Mouse (Mus musculus): ENCODE results near the gene Padi2.
A peak's percentile ranks its signal among the peaks of the same experiment; 100 is the strongest.

The Padi2 gene

GRCm38 (mm10) chr4:140906076-140906826 lies at the start of gene Padi2:
TSS of gene Padi2 (plus strand) at chr4:140906344.
- DNase-seq (ENCODE audit: low read depth, low spot score), result peak; percentile 38

DNA sequence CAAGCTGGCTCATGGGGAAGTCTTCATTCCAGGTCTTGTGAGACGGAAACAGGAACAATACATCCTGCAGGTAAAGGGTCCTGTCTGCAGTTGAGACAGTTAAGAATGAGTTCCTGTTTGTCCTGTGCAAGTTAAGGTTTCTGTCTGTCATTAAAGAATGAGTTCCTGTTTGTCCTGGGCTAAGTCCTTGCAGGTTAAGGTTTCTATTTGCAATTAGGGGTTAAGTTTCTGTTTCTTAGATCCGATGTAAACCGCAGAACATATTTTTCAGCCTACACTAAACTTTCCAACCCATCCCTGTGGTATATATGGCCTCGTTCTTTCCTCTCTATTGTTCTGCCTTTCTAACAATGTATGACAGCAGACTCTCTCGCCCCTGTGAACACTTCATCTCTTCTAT lies 49.1 kb upstream of the Padi2 start:
- DNase-seq (ENCODE audit: low read depth, low spot score), result no peak

- no peak for DNase-seq (ENCODE audit: low read depth, low spot score)
These were observed 48.3 kb upstream of the Padi2 start for GRCm38 (mm10) chr4:140857813-140858212.

DNA sequence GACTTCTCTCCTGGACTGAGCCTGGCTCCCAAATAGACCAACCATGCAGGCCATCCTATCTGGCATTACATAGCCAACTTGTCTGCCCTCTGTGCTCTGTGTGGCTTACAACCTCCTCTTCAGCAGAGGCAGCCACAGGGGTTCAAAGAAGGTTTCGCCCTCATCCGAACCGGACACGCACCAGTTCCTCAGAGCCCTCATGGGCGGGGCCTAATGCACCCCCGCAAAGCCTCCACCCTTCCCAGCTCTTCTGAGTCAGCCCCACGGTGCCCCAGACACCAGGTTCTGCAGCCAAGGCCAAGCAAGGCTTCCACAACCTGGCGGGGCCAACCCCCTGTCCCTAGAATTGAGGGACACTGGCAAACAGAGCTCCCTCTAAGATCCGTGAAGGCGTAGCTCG lies 46.9 kb upstream of the Padi2 start:
- no peak for DNase-seq (ENCODE audit: low read depth, low spot score)

DNA sequence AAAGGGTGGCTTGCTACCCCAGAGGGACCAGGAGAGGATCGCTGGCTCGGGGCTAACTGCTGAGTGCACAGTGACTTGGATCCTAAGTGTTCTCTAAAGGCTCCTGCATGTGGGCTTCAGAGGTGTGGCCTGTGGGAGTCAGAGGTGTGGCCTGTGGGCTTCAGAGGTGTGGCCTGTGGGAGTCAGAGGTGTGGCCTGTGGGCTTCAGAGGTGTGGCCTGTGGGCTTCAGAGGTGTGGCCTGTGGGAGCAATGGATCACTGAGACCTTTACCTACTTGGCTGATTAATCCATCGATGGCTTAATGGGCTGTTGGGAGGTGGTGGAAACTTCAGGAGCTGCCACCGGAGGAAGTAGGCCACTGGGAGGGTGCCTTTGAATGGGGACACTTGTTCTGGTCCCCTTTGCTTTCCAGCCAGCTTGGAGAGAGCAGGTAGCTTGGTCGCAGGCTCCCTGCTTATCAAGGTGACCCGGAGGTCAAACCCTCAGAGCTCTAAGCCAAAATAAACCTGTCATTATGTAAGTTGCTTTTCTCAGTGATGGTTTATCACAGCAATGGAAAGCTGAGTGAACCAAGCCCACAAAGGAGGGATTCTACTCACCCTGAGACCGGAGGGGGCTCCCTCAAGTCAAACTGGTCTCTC lies 45.9 kb upstream of the Padi2 start:
- DNase-seq (ENCODE audit: low read depth, low spot score), result no peak

DNA sequence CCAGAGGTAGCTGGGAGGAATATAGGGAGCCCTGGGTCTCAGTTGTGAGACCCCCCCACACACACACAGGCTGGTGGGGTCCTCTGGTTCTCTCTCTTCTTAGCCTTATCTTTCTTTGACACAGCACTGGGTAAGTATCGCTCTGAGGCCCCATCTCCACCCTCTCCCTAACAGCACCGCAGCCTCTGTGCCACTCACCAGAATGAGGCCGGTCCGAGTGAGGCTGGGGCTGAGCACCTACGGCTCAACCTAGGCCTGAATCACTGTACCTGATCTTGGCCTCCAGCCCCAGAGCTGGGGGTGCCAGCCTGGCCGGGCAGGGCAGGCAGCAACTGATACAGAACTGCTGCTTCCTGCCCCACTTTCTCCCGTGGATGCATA lies 45.4 kb upstream of the Padi2 start:
- DNase-seq (ENCODE audit: low read depth, low spot score), result no peak

- no peak for DNase-seq (ENCODE audit: low read depth, low spot score)
These were observed 44.0 kb upstream of the Padi2 start for GRCm38 (mm10) chr4:140862036-140862650.

GRCm38 (mm10) chr4:140868484-140869190 lies 37.5 kb upstream of the Padi2 start:
- DNase-seq (ENCODE audit: low read depth, low spot score), result no peak

DNA sequence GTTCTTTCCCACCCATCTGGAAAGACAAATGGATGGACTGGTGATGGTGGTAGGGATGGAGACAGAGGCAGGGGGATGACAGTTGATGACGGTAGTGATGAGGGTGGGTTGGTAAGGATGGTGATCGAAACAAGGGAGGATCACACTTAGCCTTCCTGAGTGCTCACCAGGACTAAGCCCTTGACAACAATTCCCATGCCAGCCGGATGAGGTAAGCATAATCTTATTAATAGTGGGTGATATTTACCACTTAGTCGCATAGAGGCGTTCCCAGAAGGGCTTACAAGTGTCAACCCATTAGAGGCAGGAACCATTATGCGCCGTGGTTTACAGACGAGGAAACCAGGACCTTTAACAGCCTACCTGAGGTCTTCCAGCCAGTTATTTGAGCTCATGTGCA lies 36.2 kb upstream of the Padi2 start:
- no peak for DNase-seq (ENCODE audit: low read depth, low spot score)

DNA sequence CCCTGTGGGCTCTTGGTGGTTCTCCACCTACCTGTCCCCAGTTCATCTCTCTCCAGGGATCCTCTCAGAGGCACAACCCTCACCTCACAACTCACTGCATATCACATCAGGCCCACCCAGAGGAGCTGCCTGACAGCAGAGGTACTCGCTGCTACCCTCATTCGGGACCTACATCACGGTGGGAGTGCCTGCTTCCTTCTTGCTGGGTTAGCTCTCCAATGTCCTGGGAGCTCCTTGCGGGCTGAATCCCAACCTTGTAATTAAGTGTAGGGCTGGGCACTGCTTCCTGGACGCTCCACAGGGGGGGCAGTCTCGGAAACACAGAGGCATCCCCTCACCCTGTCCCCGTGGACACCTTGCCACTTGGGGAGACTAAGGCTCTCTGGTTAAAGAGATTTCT lies 35.3 kb upstream of the Padi2 start:
- DNase-seq (ENCODE audit: low read depth, low spot score), result no peak

DNA sequence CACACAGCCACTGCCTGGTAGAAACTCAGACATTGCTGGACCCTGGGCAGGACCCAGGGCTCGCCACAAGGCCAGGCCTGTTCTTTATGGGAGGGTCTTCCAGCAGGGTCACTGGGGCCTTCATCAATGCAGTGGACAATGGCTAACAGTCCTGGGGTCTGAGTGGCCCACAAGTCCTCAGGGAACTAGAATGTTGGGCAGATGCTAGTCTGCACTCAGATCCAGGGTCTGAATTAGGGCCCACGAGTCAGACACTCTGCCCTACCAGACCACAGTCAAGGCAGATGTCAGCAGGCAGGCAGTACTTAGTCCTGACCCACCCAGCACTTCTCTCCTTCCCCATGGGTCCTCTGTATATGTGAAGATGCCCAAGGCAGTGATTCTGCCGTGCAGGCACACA lies 34.8 kb upstream of the Padi2 start:
- DNase-seq (ENCODE audit: low read depth, low spot score), result no peak

DNA sequence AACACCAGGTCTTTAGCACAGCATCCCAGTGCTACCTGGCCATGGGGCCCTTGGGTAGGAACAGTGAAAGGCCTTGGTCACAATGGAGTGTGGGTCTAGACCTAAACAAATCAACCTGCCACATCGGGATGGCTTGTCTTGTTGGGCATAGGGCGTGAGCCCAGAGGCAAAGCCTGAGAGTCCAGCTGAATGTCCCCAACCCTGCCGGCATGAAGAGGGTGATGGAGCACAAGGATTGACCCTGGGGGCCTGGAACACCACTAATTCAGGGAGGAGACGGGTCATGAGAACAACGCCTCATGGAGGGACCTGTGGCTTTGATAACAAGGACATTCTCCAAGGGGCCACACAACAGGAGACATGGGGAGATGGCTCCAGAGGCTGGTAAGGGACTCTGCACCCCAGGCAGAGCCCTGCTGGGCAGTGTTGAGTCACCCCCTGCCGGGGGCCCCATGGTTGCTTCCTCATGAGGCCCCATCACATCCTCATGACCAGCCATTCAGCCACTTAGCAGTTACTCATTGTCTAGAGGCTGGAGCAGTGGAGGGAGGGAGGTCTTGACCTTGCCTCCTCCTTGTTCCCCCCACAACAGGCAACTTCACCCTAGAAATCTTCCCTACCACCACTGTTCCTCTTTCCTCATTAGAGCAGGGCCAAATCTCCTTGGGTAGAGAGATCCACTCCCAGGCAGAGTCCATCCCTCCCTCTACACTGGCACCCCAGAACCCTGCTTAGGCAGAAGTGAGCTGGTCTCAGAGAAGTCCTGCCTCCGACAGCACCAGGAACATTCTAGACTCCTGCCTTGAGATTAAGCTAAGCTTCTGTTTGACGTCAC lies 34.1 kb upstream of the Padi2 start:
- DNase-seq (ENCODE audit: low read depth, low spot score), result no peak

DNA sequence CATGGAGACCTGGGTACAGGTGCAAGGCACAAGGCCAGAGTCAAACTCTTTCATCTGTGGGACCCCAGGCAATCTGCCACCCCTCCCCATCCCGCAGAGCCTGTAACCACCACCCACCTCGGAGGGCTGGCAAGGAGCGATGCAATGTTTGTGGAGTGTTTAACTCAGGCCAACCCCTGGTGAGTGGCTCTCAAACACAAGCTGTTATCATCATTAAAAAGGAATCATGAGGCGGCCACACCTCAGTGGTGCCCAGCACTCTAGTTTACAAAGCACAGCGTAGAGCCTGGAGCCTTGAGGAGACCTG lies 33.5 kb upstream of the Padi2 start:
- DNase-seq (ENCODE audit: low read depth, low spot score), result no peak

- DNase-seq (ENCODE audit: low read depth, low spot score), result no peak
These were observed 33.1 kb upstream of the Padi2 start for GRCm38 (mm10) chr4:140873011-140873410.

DNA sequence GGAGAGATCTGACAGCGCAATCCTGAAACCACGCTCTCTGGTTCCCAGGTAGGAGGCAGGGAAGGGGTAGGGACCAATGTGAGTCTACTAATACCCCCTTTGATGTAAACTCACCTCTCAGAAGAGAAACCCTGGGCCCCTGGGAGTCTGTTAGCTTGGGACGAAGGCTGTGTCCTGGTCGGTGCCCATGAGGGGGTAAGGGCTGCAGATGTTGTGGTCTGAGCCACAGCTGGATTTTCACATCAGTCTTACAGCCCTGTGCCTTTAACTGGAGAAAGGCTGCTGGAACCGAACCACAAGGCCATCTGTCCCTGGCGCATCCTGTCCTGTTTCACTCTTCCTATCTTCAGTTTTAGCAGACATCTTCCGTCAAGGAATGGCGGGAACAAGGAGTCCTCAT lies 30.0 kb upstream of the Padi2 start:
- DNase-seq (ENCODE audit: low read depth, low spot score), result no peak

DNA sequence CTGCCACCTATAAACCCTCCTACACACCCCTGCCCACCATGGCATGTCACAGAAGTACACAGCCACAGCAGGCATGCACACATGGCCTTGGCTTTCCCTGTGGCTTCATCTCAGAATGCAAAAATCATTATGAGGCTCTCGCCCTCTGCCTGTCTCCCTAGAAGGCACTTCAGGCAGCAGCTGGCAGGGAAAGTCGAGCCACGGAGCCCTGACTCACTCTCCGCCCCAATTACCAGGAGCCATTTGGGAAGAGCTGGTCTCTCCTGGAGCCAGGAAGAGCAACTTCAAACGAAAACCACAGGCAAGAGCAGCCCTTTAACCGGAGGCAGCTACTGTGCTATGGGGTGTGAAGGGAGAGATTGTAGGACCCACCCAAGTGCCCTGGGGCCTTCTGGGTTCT lies 29.5 kb upstream of the Padi2 start:
- no peak for DNase-seq (ENCODE audit: low read depth, low spot score)

DNA sequence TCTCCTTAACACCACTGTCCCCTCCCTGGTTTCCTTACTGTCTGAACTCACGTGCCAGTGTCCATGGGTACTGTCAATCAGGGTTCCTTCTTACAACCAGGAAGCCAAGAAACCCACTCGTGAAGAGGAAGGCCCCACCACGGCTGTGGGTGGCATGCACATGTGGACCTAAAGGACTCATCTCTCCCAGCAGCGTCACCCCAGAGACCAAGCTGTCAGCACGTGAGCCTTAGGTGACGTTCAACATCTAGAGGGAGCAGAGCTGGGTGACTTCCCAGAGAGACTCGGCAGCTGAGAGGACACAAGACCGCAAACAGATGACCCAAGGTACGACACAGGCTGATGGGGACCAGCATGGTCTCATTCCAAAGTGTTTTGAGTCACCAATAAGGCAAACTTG lies 28.7 kb upstream of the Padi2 start:
- no peak for DNase-seq (ENCODE audit: low read depth, low spot score)

GRCm38 (mm10) chr4:140878655-140879054 lies 27.5 kb upstream of the Padi2 start:
- no peak for DNase-seq (ENCODE audit: low read depth, low spot score)

- DNase-seq (ENCODE audit: low read depth, low spot score), result no peak
These were observed 27.0 kb upstream of the Padi2 start for GRCm38 (mm10) chr4:140879116-140879515.

DNA sequence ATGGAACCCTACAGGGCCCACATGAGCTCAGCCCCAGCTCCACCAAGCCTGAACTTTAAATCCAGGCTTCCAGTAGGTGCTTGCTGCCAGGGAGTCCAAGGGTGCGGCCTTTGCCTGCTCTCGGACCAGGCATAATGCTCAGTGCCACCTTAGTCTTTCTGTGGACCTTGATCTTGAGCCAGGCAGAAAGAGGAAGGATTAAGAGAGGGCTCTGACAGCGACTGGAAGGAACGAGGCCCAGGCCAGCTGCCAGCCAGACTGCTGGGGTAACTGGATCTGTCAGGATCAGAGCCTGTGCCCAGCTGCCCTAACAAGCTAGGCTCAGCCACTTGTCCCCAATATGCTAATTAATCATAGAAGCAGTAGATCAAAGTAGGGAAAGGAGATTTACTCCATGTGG lies 26.4 kb upstream of the Padi2 start:
- no peak for DNase-seq (ENCODE audit: low read depth, low spot score)

DNA sequence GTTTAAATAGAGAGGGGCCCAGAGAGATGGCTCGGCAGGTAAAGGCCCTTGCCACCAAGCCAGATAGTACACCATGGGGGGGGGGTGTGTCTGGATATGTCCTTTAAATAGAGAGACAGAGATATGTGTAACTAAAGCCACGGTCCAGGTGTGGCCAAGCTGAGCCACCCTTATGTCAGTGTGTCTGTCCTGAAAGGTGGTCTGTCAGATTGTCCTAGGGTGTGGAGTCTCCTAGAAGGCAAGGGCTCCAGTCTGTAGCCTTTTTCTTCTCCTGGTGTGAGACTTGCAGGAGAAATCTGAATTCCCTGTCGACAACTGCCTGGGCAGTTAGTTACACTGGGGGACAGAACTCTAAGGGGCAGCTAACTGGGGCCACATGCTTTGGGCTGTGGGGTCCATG lies 25.9 kb upstream of the Padi2 start:
- no peak for DNase-seq (ENCODE audit: low read depth, low spot score)

Data from telencephalon, adult 2 months (tissue).